Mouse (Mus musculus): ENCODE results near the gene Kiz. TPM values are rescaled to one million over a fixed set of nuclear protein-coding genes. Genes with fewer than 3 reads are reported as not detected.

Gene Kiz
- total RNA-seq, 2 experiments from 2014 or later = 20.7 to 20.8 TPM

GRCm38 (mm10) chr2:146871300-146872269, 15.9 kb downstream of the Kiz start:
- no peak for DNase-seq

- no peak for DNase-seq
These were observed 17.0 kb downstream of the Kiz start for GRCm38 (mm10) chr2:146872697-146873096.

- DNase-seq = no peak
These were observed 18.3 kb downstream of the Kiz start for GRCm38 (mm10) chr2:146873881-146874441.

GRCm38 (mm10) chr2:146877423-146878098, 21.9 kb downstream of the Kiz start:
- DNase-seq = no peak

- no peak for DNase-seq
These were observed 26.0 kb downstream of the Kiz start for GRCm38 (mm10) chr2:146881623-146882022.

GRCm38 (mm10) chr2:146884291-146884855, 28.7 kb downstream of the Kiz start:
- DNase-seq = no peak

GRCm38 (mm10) chr2:146888786-146889414, 33.2 kb downstream of the Kiz start:
- DNase-seq = no peak

- no peak for DNase-seq
These were observed 43.3 kb downstream of the Kiz start for GRCm38 (mm10) chr2:146898977-146899376.

GRCm38 (mm10) chr2:146916085-146916484, 60.4 kb downstream of the Kiz start:
- no peak for DNase-seq

GRCm38 (mm10) chr2:146917770-146918169, 62.1 kb downstream of the Kiz start:
- DNase-seq = peak in 1 of 2 experiments; percentile 36

- no peak for DNase-seq
These were observed 64.9 kb downstream of the Kiz start for GRCm38 (mm10) chr2:146920375-146921160.

- DNase-seq = no peak
These were observed 69.6 kb downstream of the Kiz start for GRCm38 (mm10) chr2:146925296-146925695.

GRCm38 (mm10) chr2:146925846-146926245, 70.2 kb downstream of the Kiz start:
- no peak for DNase-seq

GRCm38 (mm10) chr2:146948223-146948776, 92.6 kb downstream of the Kiz start:
- no peak for DNase-seq

GRCm38 (mm10) chr2:146956366-146956765, 100.7 kb downstream of the Kiz start:
- DNase-seq = no peak

GRCm38 (mm10) chr2:146958398-146958911, 102.8 kb downstream of the Kiz start:
- peak; percentile 22 to 25 for DNase-seq

- DNase-seq = peak; percentile 88
These were observed 103.5 kb downstream of the Kiz start for GRCm38 (mm10) chr2:146958951-146959821.

GRCm38 (mm10) chr2:146975024-146975423, 119.4 kb downstream of the Kiz start:
- DNase-seq = no peak

- DNase-seq = no peak
These were observed 119.9 kb downstream of the Kiz start for GRCm38 (mm10) chr2:146975453-146976028.

Data from layer of hippocampus, postnatal 36 days (tissue).